Mouse (Mus musculus): ENCODE measurements at regions not wholly inside any gene's neighbourhood (a gene's known extent, or its start where the extent isn't known, plus 50 kb on each side); places are given as distances from the start of the nearest gene placed in this dataset.

GRCm38 (mm10) chr13:97371200-97371599 lies 130.3 kb downstream of the Enc1 start:
- no peak for TF ChIP-seq CTCF (IDR thresholded peaks at IDR 0.05; ENCODE audit: control insufficient read depth, insufficient read depth, insufficient replicate concordance, low read depth, low read length)
- TF ChIP-seq POLR2A (IDR thresholded peaks at IDR 0.05; ENCODE audit: control insufficient read depth, low read depth, low read length): no peak
